Mouse (Mus musculus): ENCODE results near the gene Arhgap10. TPM values are rescaled to one million over a fixed set of nuclear protein-coding genes. Genes with fewer than 3 reads are reported as not detected.
A peak's percentile ranks its signal among the peaks of the same experiment; 100 is the strongest.

Gene Arhgap10
- polyA plus RNA-seq, 1 experiment from 2014 or later, result 39.1 TPM

- Histone ChIP-seq H3K27ac (no peak overlapping the region), H3K4me1 (0 out of 2 replicates have a peak, but pooled peaks cover 3% of the 10 kb centered on the region), H3K36me3 (peaks cover 19% of the 10 kb centered on the region), H3K9me3 (replicated peaks) (no peaks in the 10 kb centered on the region), H3K27me3 (ENCODE audit: low read depth, poor library complexity, severe bottlenecking) (no peaks in the 10 kb centered on the region), H3K4me3 (no peak overlapping the region)
- DNase-seq (ENCODE audit: low spot score), result no peak
- WGBS, result 82% methylated on average over 11 of the region's 11 CpGs
These were observed 225.1 kb downstream of the Arhgap10 start for GRCm38 (mm10) chr8:77292649-77293048.

- Histone ChIP-seq H3K27me3 (ENCODE audit: low read depth, poor library complexity, severe bottlenecking) (no peaks in the 10 kb centered on the region), H3K4me3 (no peak overlapping the region), H3K36me3 (peaks cover 14% of the 10 kb centered on the region), H3K4me1 (0 out of 2 replicates have a peak, but pooled peaks cover 3% of the 10 kb centered on the region), H3K9me3 (replicated peaks) (no peaks in the 10 kb centered on the region), H3K27ac (no peak overlapping the region)
- WGBS, result 81% methylated on average over 4 of the region's 4 CpGs
- DNase-seq (ENCODE audit: low spot score), result no peak
These were observed 225.6 kb downstream of the Arhgap10 start for GRCm38 (mm10) chr8:77292120-77292519.

- Histone ChIP-seq H3K36me3 (no peaks in the 10 kb centered on the region), H3K27me3 (ENCODE audit: low read depth, poor library complexity, severe bottlenecking) (no peaks in the 10 kb centered on the region), H3K9me3 (replicated peaks) (no peaks in the 10 kb centered on the region), H3K27ac (0 out of 2 replicates have a peak overlapping the region, but pooled peaks have one; percentile 9), H3K4me3 (no peak overlapping the region), H3K4me1 (0 out of 2 replicates have a peak, but pooled peaks cover 3% of the 10 kb centered on the region)
- DNase-seq (ENCODE audit: low spot score), result no peak
- 90% methylated on average over 12 of the region's 12 CpGs for WGBS
These were observed 229.3 kb downstream of the Arhgap10 start for GRCm38 (mm10) chr8:77288492-77288891.

- DNase-seq (ENCODE audit: low spot score), result no peak
- no peaks in the 10 kb centered on the region for H3K9me3 ChIP-seq (replicated peaks)
- H3K36me3 ChIP-seq, result no peaks in the 10 kb centered on the region
- H3K4me3 ChIP-seq, result no peak overlapping the region
- no peaks in the 10 kb centered on the region for H3K27me3 ChIP-seq (ENCODE audit: low read depth, poor library complexity, severe bottlenecking)
- 0 out of 2 replicates have a peak, but pooled peaks cover 3% of the 10 kb centered on the region for H3K4me1 ChIP-seq
- 61% methylated on average over 3 of the region's 3 CpGs for WGBS
- H3K27ac ChIP-seq, result 0 out of 2 replicates have a peak overlapping the region, but pooled peaks have one; percentile 9
These were observed 229.7 kb downstream of the Arhgap10 start for GRCm38 (mm10) chr8:77288065-77288464.

- no peaks in the 10 kb centered on the region for H3K27me3 ChIP-seq (ENCODE audit: low read depth, poor library complexity, severe bottlenecking)
- WGBS, result 89% methylated on average over 3 of the region's 3 CpGs
- 0 out of 2 replicates have a peak, but pooled peaks cover 3% of the 10 kb centered on the region for H3K4me1 ChIP-seq
- H3K36me3 ChIP-seq, result no peaks in the 10 kb centered on the region
- H3K4me3 ChIP-seq, result no peak overlapping the region
- H3K27ac ChIP-seq, result no peak overlapping the region
- no peak for DNase-seq (ENCODE audit: low spot score)
- no peaks in the 10 kb centered on the region for H3K9me3 ChIP-seq (replicated peaks)
These were observed 233.3 kb downstream of the Arhgap10 start for GRCm38 (mm10) chr8:77284473-77284872.

- Histone ChIP-seq H3K4me1 (no peaks in the 10 kb centered on the region), H3K27me3 (ENCODE audit: low read depth, poor library complexity, severe bottlenecking) (no peaks in the 10 kb centered on the region), H3K4me3 (no peak overlapping the region), H3K36me3 (no peaks in the 10 kb centered on the region), H3K27ac (no peak overlapping the region), H3K9me3 (replicated peaks) (no peaks in the 10 kb centered on the region)
- WGBS, result 89% methylated on average over 7 of the region's 7 CpGs
- DNase-seq (ENCODE audit: low spot score), result no peak
These were observed 235.0 kb downstream of the Arhgap10 start for GRCm38 (mm10) chr8:77282605-77283236.

- WGBS, result 49% methylated on average over 3 of the region's 3 CpGs
- Histone ChIP-seq H3K4me1 (no peaks in the 10 kb centered on the region), H3K36me3 (peaks cover 16% of the 10 kb centered on the region), H3K27me3 (ENCODE audit: low read depth, poor library complexity, severe bottlenecking) (no peaks in the 10 kb centered on the region), H3K27ac (peak overlapping the region; percentile 36; the same call in 1 of the 2 replicates), H3K9me3 (replicated peaks) (no peaks in the 10 kb centered on the region), H3K4me3 (no peak overlapping the region)
- no peak for DNase-seq (ENCODE audit: low spot score)
These were observed 237.8 kb downstream of the Arhgap10 start for GRCm38 (mm10) chr8:77279977-77280376.

- Histone ChIP-seq H3K4me3 (no peak overlapping the region), H3K36me3 (peaks cover 18% of the 10 kb centered on the region), H3K9me3 (replicated peaks) (no peaks in the 10 kb centered on the region), H3K27me3 (ENCODE audit: low read depth, poor library complexity, severe bottlenecking) (no peaks in the 10 kb centered on the region), H3K27ac (no peak overlapping the region), H3K4me1 (no peaks in the 10 kb centered on the region)
- 92% methylated on average over 4 of the region's 4 CpGs for WGBS
- DNase-seq (ENCODE audit: low spot score), result no peak
These were observed 239.5 kb downstream of the Arhgap10 start for GRCm38 (mm10) chr8:77278246-77278645.

- no peak overlapping the region for H3K4me3 ChIP-seq
- 86% methylated on average over 10 of the region's 10 CpGs for WGBS
- no peak for DNase-seq (ENCODE audit: low spot score)
These were observed 240.9 kb downstream of the Arhgap10 start for GRCm38 (mm10) chr8:77276827-77277226.

GRCm38 (mm10) chr8:77275571-77275970 lies 242.2 kb downstream of the Arhgap10 start:
- Histone ChIP-seq H3K4me1 (no peaks in the 10 kb centered on the region), H3K27me3 (ENCODE audit: low read depth, poor library complexity, severe bottlenecking) (no peaks in the 10 kb centered on the region), H3K4me3 (no peak overlapping the region), H3K9me3 (replicated peaks) (no peaks in the 10 kb centered on the region), H3K27ac (no peak overlapping the region), H3K36me3 (peaks cover 33% of the 10 kb centered on the region)
- 88% methylated on average over 5 of the region's 5 CpGs for WGBS
- DNase-seq (ENCODE audit: low spot score), result no peak

More at GRCm38 (mm10) chr8:77276827-77277226, 240.9 kb downstream of the Arhgap10 start:
- Histone ChIP-seq H3K27ac (no peak overlapping the region), H3K36me3 (peaks cover 20% of the 10 kb centered on the region), H3K9me3 (replicated peaks) (no peaks in the 10 kb centered on the region), H3K27me3 (ENCODE audit: low read depth, poor library complexity, severe bottlenecking) (no peaks in the 10 kb centered on the region), H3K4me1 (no peaks in the 10 kb centered on the region)

- H3K36me3 ChIP-seq, result peaks cover 51% of the 10 kb centered on the region
- H3K9me3 ChIP-seq (replicated peaks), result no peaks in the 10 kb centered on the region
- WGBS, result 90% methylated on average over 6 of the region's 6 CpGs
- H3K27me3 ChIP-seq (ENCODE audit: low read depth, poor library complexity, severe bottlenecking), result no peaks in the 10 kb centered on the region
- DNase-seq (ENCODE audit: low spot score), result no peak
- H3K4me1 ChIP-seq, result peaks cover 9% of the 10 kb centered on the region
- H3K4me3 ChIP-seq, result no peak overlapping the region
- H3K27ac ChIP-seq, result no peak overlapping the region
These were observed 245.6 kb downstream of the Arhgap10 start for GRCm38 (mm10) chr8:77272136-77272535.

- peaks cover 9% of the 10 kb centered on the region for H3K4me1 ChIP-seq
- H3K36me3 ChIP-seq, result peaks cover 43% of the 10 kb centered on the region
- no peaks in the 10 kb centered on the region for H3K27me3 ChIP-seq (ENCODE audit: low read depth, poor library complexity, severe bottlenecking)
- DNase-seq (ENCODE audit: low spot score), result no peak
- H3K27ac ChIP-seq, result no peak overlapping the region
- WGBS, result 47% methylated on average over 1 of the region's 1 CpGs
- no peaks in the 10 kb centered on the region for H3K9me3 ChIP-seq (replicated peaks)
- no peak overlapping the region for H3K4me3 ChIP-seq
These were observed 249.8 kb downstream of the Arhgap10 start for GRCm38 (mm10) chr8:77267941-77268405.

- H3K27ac ChIP-seq, result no peak overlapping the region
- H3K27me3 ChIP-seq (ENCODE audit: low read depth, poor library complexity, severe bottlenecking), result no peaks in the 10 kb centered on the region
- 86% methylated on average over 12 of the region's 12 CpGs for WGBS
- H3K9me3 ChIP-seq (replicated peaks), result no peaks in the 10 kb centered on the region
- H3K4me3 ChIP-seq, result no peak overlapping the region
- no peaks in the 10 kb centered on the region for H3K4me1 ChIP-seq
- no peak for DNase-seq (ENCODE audit: low spot score)
- H3K36me3 ChIP-seq, result peaks cover 32% of the 10 kb centered on the region
These were observed 255.3 kb downstream of the Arhgap10 start for GRCm38 (mm10) chr8:77262216-77263009.
